Mouse (Mus musculus): ENCODE measurements around the gene Tmprss4. TPM values are rescaled to one million over a fixed set of nuclear protein-coding genes. Genes with fewer than 3 reads are reported as not detected.

Tmprss4 gene
- polyA plus RNA-seq (2015; fragmentation: Nextera tagmentation; extraction: Ambion mirVana): 2.5 and 2.8 TPM in 2 replicates

- no peaks in the 10 kb centered on the region for H3K4me1 ChIP-seq (replicated peaks; ENCODE audit: control insufficient read depth, insufficient read depth, low read length)
- WGBS: 46% methylated on average over 8 of the region's 8 CpGs
- no peak within 1 kb of the TSS for H3K4me3 ChIP-seq (ENCODE audit: low read length)
- no peak within 1 kb of the TSS for H3K9ac ChIP-seq (ENCODE audit: low read length)
- H3K27me3 ChIP-seq (ENCODE audit: control insufficient read depth, insufficient read depth, low read depth, low read length): no peaks in the 10 kb centered on the region
- peak; percentile 81 for ATAC-seq (ENCODE audit: low read depth)
- H3K27ac ChIP-seq (ENCODE audit: low read length): 0 out of 2 replicates have a peak within 1 kb of the TSS, but pooled peaks have one; percentile 45
- H3K4me2 ChIP-seq (ENCODE audit: low read depth, low read length): no peak within 1 kb of the TSS
- no peaks in the 10 kb centered on the region for H3K9me3 ChIP-seq (ENCODE audit: control insufficient read depth, low read length)
- H3K36me3 ChIP-seq (ENCODE audit: control insufficient read depth, insufficient read depth, low read length): no peaks in the 10 kb centered on the region
Observed at GRCm38 (mm10) chr9:45203797-45204410, at the start of gene Tmprss4. TSS of gene Tmprss4 (minus strand) at chr9:45204092.

- 61% methylated on average over 6 of the region's 6 CpGs for WGBS
- no peak overlapping the region for H3K4me2 ChIP-seq (ENCODE audit: low read depth, low read length)
- H3K9me3 ChIP-seq (ENCODE audit: control insufficient read depth, low read length): no peaks in the 10 kb centered on the region
- H3K4me3 ChIP-seq (ENCODE audit: low read length): no peak overlapping the region
- no peaks in the 10 kb centered on the region for H3K27me3 ChIP-seq (ENCODE audit: control insufficient read depth, insufficient read depth, low read depth, low read length)
- no peaks in the 10 kb centered on the region for H3K4me1 ChIP-seq (replicated peaks; ENCODE audit: control insufficient read depth, insufficient read depth, low read length)
- no peaks in the 10 kb centered on the region for H3K36me3 ChIP-seq (ENCODE audit: control insufficient read depth, insufficient read depth, low read length)
- H3K27ac ChIP-seq (ENCODE audit: low read length): no peak overlapping the region
- H3K9ac ChIP-seq (ENCODE audit: low read length): no peak overlapping the region
- no peak for ATAC-seq (ENCODE audit: low read depth)
Observed at GRCm38 (mm10) chr9:45252395-45252794, 48.5 kb upstream of the Tmprss4 start.

DNA sequence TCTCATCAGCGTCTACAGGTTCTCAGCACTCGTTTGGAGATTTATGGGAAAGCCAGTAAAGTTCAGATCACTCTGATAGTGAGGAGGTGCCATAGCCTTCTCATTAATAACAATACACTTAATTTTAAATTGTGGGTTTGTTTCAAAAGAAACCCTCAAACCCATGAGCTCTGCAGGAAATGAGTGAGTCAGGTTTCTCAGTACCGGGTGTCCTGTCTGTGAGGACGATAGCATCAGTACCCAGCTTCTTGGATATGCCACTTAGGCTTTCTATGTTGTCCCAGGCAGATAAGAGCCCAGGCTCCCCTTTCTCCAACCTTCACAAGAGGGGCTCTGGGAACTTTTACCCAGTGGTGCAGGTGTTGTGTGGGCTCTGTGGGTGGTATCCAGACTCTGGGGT, 48.1 kb upstream of the Tmprss4 start:
- Histone ChIP-seq H3K36me3 (ENCODE audit: control insufficient read depth, insufficient read depth, low read length) (no peaks in the 10 kb centered on the region), H3K27ac (ENCODE audit: low read length) (no peak overlapping the region), H3K4me2 (ENCODE audit: low read depth, low read length) (no peak overlapping the region), H3K9ac (ENCODE audit: low read length) (no peak overlapping the region), H3K27me3 (ENCODE audit: control insufficient read depth, insufficient read depth, low read depth, low read length) (no peaks in the 10 kb centered on the region), H3K9me3 (ENCODE audit: control insufficient read depth, low read length) (no peaks in the 10 kb centered on the region), H3K4me1 (replicated peaks; ENCODE audit: control insufficient read depth, insufficient read depth, low read length) (no peaks in the 10 kb centered on the region), H3K4me3 (ENCODE audit: low read length) (no peak overlapping the region)
- no peak for ATAC-seq (ENCODE audit: low read depth)
- WGBS: 54% methylated on average over 4 of the region's 4 CpGs

GRCm38 (mm10) chr9:45251281-45251680, 47.4 kb upstream of the Tmprss4 start:
- no peaks in the 10 kb centered on the region for H3K27me3 ChIP-seq (ENCODE audit: control insufficient read depth, insufficient read depth, low read depth, low read length)
- no peak overlapping the region for H3K9ac ChIP-seq (ENCODE audit: low read length)
- no peak overlapping the region for H3K4me3 ChIP-seq (ENCODE audit: low read length)
- no peaks in the 10 kb centered on the region for H3K9me3 ChIP-seq (ENCODE audit: control insufficient read depth, low read length)
- no peak overlapping the region for H3K27ac ChIP-seq (ENCODE audit: low read length)
- H3K36me3 ChIP-seq (ENCODE audit: control insufficient read depth, insufficient read depth, low read length): no peaks in the 10 kb centered on the region
- no peak overlapping the region for H3K4me2 ChIP-seq (ENCODE audit: low read depth, low read length)
- no peaks in the 10 kb centered on the region for H3K4me1 ChIP-seq (replicated peaks; ENCODE audit: control insufficient read depth, insufficient read depth, low read length)
- 58% methylated on average over 3 of the region's 3 CpGs for WGBS
- ATAC-seq (ENCODE audit: low read depth): no peak

- no peaks in the 10 kb centered on the region for H3K27me3 ChIP-seq (ENCODE audit: control insufficient read depth, insufficient read depth, low read depth, low read length)
- WGBS: 83% methylated on average over 7 of the region's 7 CpGs
Observed at GRCm38 (mm10) chr9:45250306-45250705, 46.4 kb upstream of the Tmprss4 start.

GRCm38 (mm10) chr9:45247536-45247935, 43.6 kb upstream of the Tmprss4 start:
- Histone ChIP-seq H3K36me3 (ENCODE audit: control insufficient read depth, insufficient read depth, low read length) (no peaks in the 10 kb centered on the region), H3K9ac (ENCODE audit: low read length) (no peak overlapping the region), H3K4me1 (replicated peaks; ENCODE audit: control insufficient read depth, insufficient read depth, low read length) (no peaks in the 10 kb centered on the region), H3K27ac (ENCODE audit: low read length) (no peak overlapping the region), H3K4me3 (ENCODE audit: low read length) (no peak overlapping the region), H3K4me2 (ENCODE audit: low read depth, low read length) (no peak overlapping the region), H3K27me3 (ENCODE audit: control insufficient read depth, insufficient read depth, low read depth, low read length) (no peaks in the 10 kb centered on the region), H3K9me3 (ENCODE audit: control insufficient read depth, low read length) (no peaks in the 10 kb centered on the region)
- 57% methylated on average over 2 of the region's 2 CpGs for WGBS
- ATAC-seq (ENCODE audit: low read depth): no peak

More at GRCm38 (mm10) chr9:45250306-45250705, 46.4 kb upstream of the Tmprss4 start:
- Histone ChIP-seq H3K4me1 (replicated peaks; ENCODE audit: control insufficient read depth, insufficient read depth, low read length) (no peaks in the 10 kb centered on the region), H3K9ac (ENCODE audit: low read length) (no peak overlapping the region), H3K27ac (ENCODE audit: low read length) (no peak overlapping the region), H3K9me3 (ENCODE audit: control insufficient read depth, low read length) (no peaks in the 10 kb centered on the region), H3K4me2 (ENCODE audit: low read depth, low read length) (no peak overlapping the region), H3K36me3 (ENCODE audit: control insufficient read depth, insufficient read depth, low read length) (no peaks in the 10 kb centered on the region), H3K4me3 (ENCODE audit: low read length) (no peak overlapping the region)
- ATAC-seq (ENCODE audit: low read depth): no peak

DNA sequence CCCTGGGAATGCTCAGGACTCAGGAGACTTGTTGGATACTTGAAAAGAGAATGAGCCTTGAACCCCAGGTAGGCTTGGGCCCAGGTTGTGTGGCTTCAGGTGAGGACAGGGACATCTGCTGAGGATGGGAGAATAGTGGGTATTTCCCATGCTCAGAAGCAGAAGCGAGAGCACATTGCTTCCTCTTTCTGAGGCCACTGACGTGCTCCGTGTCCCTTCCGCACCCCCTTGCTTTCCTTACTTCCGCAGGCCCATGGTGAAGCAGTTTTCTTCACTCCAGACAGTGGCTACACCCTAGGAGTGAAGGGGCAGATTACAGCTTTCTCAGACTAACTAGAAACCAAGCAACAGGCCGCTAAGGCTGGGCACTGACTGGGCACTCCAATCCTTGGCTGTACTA, 42.2 kb upstream of the Tmprss4 start:
- ATAC-seq (ENCODE audit: low read depth): no peak
- Histone ChIP-seq H3K27ac (ENCODE audit: low read length) (no peak overlapping the region), H3K4me2 (ENCODE audit: low read depth, low read length) (no peak overlapping the region), H3K4me1 (replicated peaks; ENCODE audit: control insufficient read depth, insufficient read depth, low read length) (no peaks in the 10 kb centered on the region), H3K27me3 (ENCODE audit: control insufficient read depth, insufficient read depth, low read depth, low read length) (no peaks in the 10 kb centered on the region), H3K9me3 (ENCODE audit: control insufficient read depth, low read length) (no peaks in the 10 kb centered on the region), H3K36me3 (ENCODE audit: control insufficient read depth, insufficient read depth, low read length) (no peaks in the 10 kb centered on the region), H3K9ac (ENCODE audit: low read length) (no peak overlapping the region), H3K4me3 (ENCODE audit: low read length) (no peak overlapping the region)
- WGBS: 77% methylated on average over 6 of the region's 6 CpGs

DNA sequence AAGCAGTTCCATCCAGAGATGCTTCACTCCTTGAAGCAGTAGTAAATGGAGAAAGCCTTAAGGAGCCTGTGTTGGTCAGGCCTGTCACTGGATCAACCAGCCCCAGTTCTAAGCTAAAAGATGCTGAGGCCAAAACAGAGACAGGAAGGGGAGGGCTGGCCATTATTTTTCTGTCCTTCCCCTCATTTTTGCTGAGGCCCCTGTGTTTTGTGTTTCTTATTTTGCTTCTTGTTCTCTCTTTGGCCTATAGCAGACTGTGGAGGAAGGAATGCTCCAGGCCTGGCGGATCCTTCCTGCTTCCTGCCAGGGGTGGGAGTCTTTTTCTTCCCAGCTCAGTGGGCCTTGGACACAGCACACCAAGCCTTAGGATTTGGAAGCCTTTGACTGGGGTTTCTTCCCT, 41.5 kb upstream of the Tmprss4 start:
- no peak overlapping the region for H3K27ac ChIP-seq (ENCODE audit: low read length)
- H3K4me1 ChIP-seq (replicated peaks; ENCODE audit: control insufficient read depth, insufficient read depth, low read length): no peaks in the 10 kb centered on the region
- no peak overlapping the region for H3K4me2 ChIP-seq (ENCODE audit: low read depth, low read length)
- no peak for ATAC-seq (ENCODE audit: low read depth)
- H3K9ac ChIP-seq (ENCODE audit: low read length): no peak overlapping the region
- no peaks in the 10 kb centered on the region for H3K36me3 ChIP-seq (ENCODE audit: control insufficient read depth, insufficient read depth, low read length)
- H3K9me3 ChIP-seq (ENCODE audit: control insufficient read depth, low read length): no peaks in the 10 kb centered on the region
- 48% methylated on average over 1 of the region's 1 CpGs for WGBS
- H3K27me3 ChIP-seq (ENCODE audit: control insufficient read depth, insufficient read depth, low read depth, low read length): no peaks in the 10 kb centered on the region
- H3K4me3 ChIP-seq (ENCODE audit: low read length): no peak overlapping the region

DNA sequence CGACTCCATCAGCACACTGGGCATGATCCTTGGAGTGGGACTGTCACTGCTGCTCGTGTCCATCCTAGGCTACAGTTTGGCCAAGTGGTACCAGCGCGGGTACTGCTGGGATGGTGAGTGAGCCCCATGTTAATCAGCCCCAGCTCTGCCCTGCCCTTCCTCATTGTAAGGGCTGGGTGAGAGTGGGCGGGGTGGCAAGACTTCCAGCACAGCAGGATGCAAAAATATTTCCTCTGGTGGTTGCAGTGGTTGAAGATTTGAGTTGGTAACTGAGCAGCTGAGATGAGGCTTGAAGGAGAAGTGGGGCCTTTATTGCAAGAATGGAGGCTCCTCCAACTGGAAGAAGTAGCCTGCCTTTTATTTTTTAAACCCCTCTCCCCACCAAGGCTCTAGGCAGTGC, 37.5 kb upstream of the Tmprss4 start:
- no peaks in the 10 kb centered on the region for H3K9me3 ChIP-seq (ENCODE audit: control insufficient read depth, low read length)
- no peak overlapping the region for H3K9ac ChIP-seq (ENCODE audit: low read length)
- H3K27ac ChIP-seq (ENCODE audit: low read length): no peak overlapping the region
- no peak overlapping the region for H3K4me3 ChIP-seq (ENCODE audit: low read length)
- 65% methylated on average over 5 of the region's 5 CpGs for WGBS
- no peaks in the 10 kb centered on the region for H3K36me3 ChIP-seq (ENCODE audit: control insufficient read depth, insufficient read depth, low read length)
- no peak for ATAC-seq (ENCODE audit: low read depth)
- no peak overlapping the region for H3K4me2 ChIP-seq (ENCODE audit: low read depth, low read length)
- H3K27me3 ChIP-seq (ENCODE audit: control insufficient read depth, insufficient read depth, low read depth, low read length): no peaks in the 10 kb centered on the region
- no peaks in the 10 kb centered on the region for H3K4me1 ChIP-seq (replicated peaks; ENCODE audit: control insufficient read depth, insufficient read depth, low read length)

- no peaks in the 10 kb centered on the region for H3K9me3 ChIP-seq (ENCODE audit: control insufficient read depth, low read length)
- H3K36me3 ChIP-seq (ENCODE audit: control insufficient read depth, insufficient read depth, low read length): no peaks in the 10 kb centered on the region
- H3K9ac ChIP-seq (ENCODE audit: low read length): no peak overlapping the region
- H3K4me2 ChIP-seq (ENCODE audit: low read depth, low read length): no peak overlapping the region
- ATAC-seq (ENCODE audit: low read depth): no peak
- H3K27me3 ChIP-seq (ENCODE audit: control insufficient read depth, insufficient read depth, low read depth, low read length): no peaks in the 10 kb centered on the region
- H3K4me1 ChIP-seq (replicated peaks; ENCODE audit: control insufficient read depth, insufficient read depth, low read length): no peaks in the 10 kb centered on the region
- no peak overlapping the region for H3K4me3 ChIP-seq (ENCODE audit: low read length)
- WGBS: 48% methylated on average over 7 of the region's 7 CpGs
- no peak overlapping the region for H3K27ac ChIP-seq (ENCODE audit: low read length)
Observed at GRCm38 (mm10) chr9:45236744-45237143, 32.9 kb upstream of the Tmprss4 start.
